ENCODE assay signal across 11 mouse cellular contexts in the genomic region with DNA sequence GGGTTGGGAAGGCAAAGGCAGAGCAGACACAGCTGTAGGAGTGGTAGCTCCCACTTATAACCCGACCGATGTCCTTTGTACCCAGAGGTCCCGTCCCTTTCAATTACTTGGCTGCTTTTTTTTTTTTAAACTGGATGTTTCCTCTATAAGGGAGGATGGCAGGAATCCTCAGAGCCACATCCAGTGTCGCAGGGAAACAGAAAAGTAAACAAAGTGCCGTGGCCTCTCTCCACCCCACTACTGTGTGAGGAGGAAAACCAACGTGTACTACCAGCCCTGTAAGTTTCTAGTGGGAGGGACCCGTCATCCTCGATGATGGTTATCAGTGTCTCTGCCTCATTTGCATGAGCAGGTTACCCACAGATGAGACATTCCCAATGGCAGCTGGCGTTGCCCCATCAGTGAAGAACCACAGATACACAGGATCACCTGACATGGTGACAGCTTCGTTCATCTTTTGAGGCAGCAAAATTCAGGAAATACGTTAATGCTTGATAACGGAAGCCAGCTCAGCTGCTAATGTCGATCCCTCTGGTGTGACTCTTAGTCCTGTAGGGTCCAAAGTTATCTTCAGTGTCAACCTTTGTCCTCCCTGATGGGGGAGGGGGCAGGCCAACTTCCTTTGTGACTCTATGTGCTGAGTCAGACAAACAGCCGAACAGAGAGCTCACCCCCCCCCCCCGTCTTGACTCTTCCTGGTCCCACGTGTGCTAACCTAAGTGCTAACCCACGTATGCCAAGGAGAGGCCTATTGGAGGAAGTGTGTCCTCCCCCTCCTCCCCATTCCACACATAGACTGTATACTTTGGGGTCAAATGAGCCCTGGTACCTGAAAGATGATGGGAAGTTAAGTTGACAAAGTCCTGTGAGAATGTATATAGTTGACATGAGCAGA. TPM values are rescaled to one million over a fixed set of nuclear protein-coding genes. Genes with fewer than 3 reads are reported as not detected.
DNase-seq lines count a peak whose midpoint lies in the region; ATAC-seq lines count a peak whose summit lies in the region.
"Had no signal": no experiment of that assay in that cellular context is flagged by ENCODE, and none has a peak within 500 bp of the region (broad histone marks: within the 10 kb centered on the region; RNA-seq: fewer than 3 reads in every experiment).

No protein-coding gene starts in this region.

- DNase-seq in kidney, adult 9 months: peak; percentile 81
- no peak for DNase-seq in kidney, adult 18-20 months
- peak; percentile 53 to 59 for DNase-seq in thymus, postnatal 10 days (ENCODE audit: low spot score in 2 of 2)
- no peak for DNase-seq in left cerebral cortex, postnatal 25 days (ENCODE audit: low spot score in 2 of 2)
- DNase-seq in forebrain, embryonic 10.5 days (ENCODE audit: extremely low spot score, low spot score): no peak
- DNase-seq: gastrocnemius, postnatal 36 days had no signal

- H3K79me2 ChIP-seq in macrophage (ENCODE audit: inconsistent target): no peaks in the 10 kb centered on the region

- H3K9ac ChIP-seq in hindbrain, embryonic 13.5 days: no peak overlapping the region
- H3K9ac ChIP-seq: embryonic facial prominence, embryonic 12.5 days; hindbrain, embryonic 15.5 days had no signal

- intact Hi-C loops in left cerebral cortex, postnatal 25 days (cut with DNase I): no loop called here

- peaks cover 11% of the 10 kb centered on the region; the same call in 1 of the 2 replicates for H3K4me1 ChIP-seq in hindbrain, embryonic 13.5 days (replicated peaks)
- peaks cover 7% of the 10 kb centered on the region; the same call in 1 of the 2 replicates for H3K4me1 ChIP-seq in forebrain, embryonic 10.5 days
- H3K4me1 ChIP-seq: hindbrain, embryonic 15.5 days had no signal

- peak; percentile 37 for ATAC-seq in inflammation-experienced regulatory T-cells, adult 6 months
- no peak for ATAC-seq in hindbrain, embryonic 13.5 days (ENCODE audit: low FRiP score)

- no peaks in the 10 kb centered on the region for H3K9me3 ChIP-seq in hindbrain, embryonic 13.5 days
- H3K9me3 ChIP-seq in forebrain, embryonic 10.5 days: no peaks in the 10 kb centered on the region
- H3K9me3 ChIP-seq: embryonic facial prominence, embryonic 12.5 days; hindbrain, embryonic 15.5 days had no signal

- H3K4me2 ChIP-seq in hindbrain, embryonic 13.5 days: no peak overlapping the region
- H3K4me2 ChIP-seq: embryonic facial prominence, embryonic 12.5 days; hindbrain, embryonic 15.5 days had no signal

- no peaks in the 10 kb centered on the region for H3K27me3 ChIP-seq in hindbrain, embryonic 13.5 days
- no peaks in the 10 kb centered on the region for H3K27me3 ChIP-seq in forebrain, embryonic 10.5 days (ENCODE audit: poor library complexity, severe bottlenecking)
- H3K27me3 ChIP-seq: embryonic facial prominence, embryonic 12.5 days; hindbrain, embryonic 15.5 days had no signal

- H3K4me3 ChIP-seq in macrophage (ENCODE audit: inconsistent target): no peak overlapping the region
- H3K4me3 ChIP-seq in hindbrain, embryonic 13.5 days: no peak overlapping the region
- no peak overlapping the region for H3K4me3 ChIP-seq in forebrain, embryonic 10.5 days
- H3K4me3 ChIP-seq: embryonic facial prominence, embryonic 12.5 days; hindbrain, embryonic 15.5 days had no signal

- H3K36me3 ChIP-seq in macrophage (ENCODE audit: inconsistent target): no peaks in the 10 kb centered on the region
- H3K36me3 ChIP-seq in hindbrain, embryonic 13.5 days: no peaks in the 10 kb centered on the region
- no peaks in the 10 kb centered on the region for H3K36me3 ChIP-seq in forebrain, embryonic 10.5 days (replicated peaks)
- H3K36me3 ChIP-seq: embryonic facial prominence, embryonic 12.5 days; hindbrain, embryonic 15.5 days had no signal

- H3K27ac ChIP-seq in macrophage: peak overlapping the region; percentile 87
- no peak overlapping the region for H3K27ac ChIP-seq in hindbrain, embryonic 13.5 days
- H3K27ac ChIP-seq in forebrain, embryonic 10.5 days: no peak overlapping the region
- H3K27ac ChIP-seq: embryonic facial prominence, embryonic 12.5 days; hindbrain, embryonic 15.5 days had no signal

- WGBS in macrophage (ENCODE audit: missing documents): 37% methylated on average over 17 of the region's 17 CpGs
- 76% methylated on average over 17 of the region's 17 CpGs for WGBS in hindbrain, embryonic 13.5 days
- 82% methylated on average over 17 of the region's 17 CpGs for WGBS in forebrain, embryonic 10.5 days

RNA-seq across cellular contexts. Expression of gene Snx9, which starts 39.1 kb away (rescaled TPM):
- 1 to 10 TPM; 2.1 to 2.6 (median 2.6) TPM for polyA plus RNA-seq in inflammation-experienced regulatory T-cells, adult 6 months (2017; shearing (Covaris generic))
- total RNA-seq in macrophage (2018; cell fraction: chromatin; rRNA removed): 100 to 1,000 TPM in 4 of 26 experiments, 10 to 100 TPM in 22; 41.9 to 208 (median 75.3) TPM
- 100 to 1,000 TPM in 12 of 26 experiments, 10 to 100 TPM in 14; 50.3 to 124 (median 79.9) TPM for total RNA-seq in macrophage (2018; cell fraction: cytosol; rRNA removed)
- total RNA-seq in macrophage (2018; cell fraction: nucleus; rRNA removed): 10 to 100 TPM; 41.7 to 89.2 (median 65.9) TPM
- polyA plus RNA-seq in macrophage (2018): 68.0 to 101 TPM (median 94.1 TPM) in 3 replicates
- polyA plus RNA-seq in hindbrain, embryonic 13.5 days (2015; fragmentation: Nextera tagmentation; extraction: Ambion mirVana): 7.5 and 8.4 TPM in 2 replicates
- total RNA-seq in left cerebral cortex, postnatal 25 days (2021): 10 to 100 TPM; 13.1 to 13.2 TPM
- 12.9 and 14.8 TPM in 2 replicates for polyA plus RNA-seq in forebrain, embryonic 10.5 days (2016; fragmentation: Nextera tagmentation; extraction: Ambion mirVana)

Comparison
In these comparisons a context has a peak if more than half of its experiments do, and no peak if none do; other contexts are left out.
1. DNase-seq: peak in kidney, adult 9 months (single experiment) and thymus, postnatal 10 days (2 of 2); none in kidney, adult 18-20 months (single experiment), left cerebral cortex, postnatal 25 days (0 of 2) and forebrain, embryonic 10.5 days (single experiment).